Mouse (Mus musculus) neural tube, embryonic 15.5 days (tissue): ENCODE results near the gene Ptx4. TPM values are rescaled to one million over a fixed set of nuclear protein-coding genes. Genes with fewer than 3 reads are reported as not detected.

Experiments used
- ATAC-seq: fragments of 200-750 bp; cut with Nextera tagmentation; 2 replicates; pipeline ENCODE4 v1.8.0; 2017; ENCODE audit warnings: mild to moderate bottlenecking, moderate TSS enrichment, moderate library complexity; ENCODE audit not compliant: low FRiP score
- H3K27ac ChIP-seq: fragments of 300-500 bp; sonication (generic); replicated peaks from 2 replicates; pipeline ENCODE4 v1.5.1; 2015; ENCODE audit warnings: mild to moderate bottlenecking, inconsistent platforms
- H3K27me3 ChIP-seq: fragments of 300-500 bp; sonication (generic); replicated peaks from 2 replicates; pipeline ENCODE4 v1.6.1; 2015; ENCODE audit warnings: inconsistent platforms
- H3K36me3 ChIP-seq: fragments of 300-500 bp; sonication (generic); 2 replicates; pipeline ENCODE4 v1.6.1; 2015; ENCODE audit warnings: inconsistent platforms
- H3K4me1 ChIP-seq: fragments of 300-500 bp; sonication (generic); 2 replicates; pipeline ENCODE4 v1.6.1; 2015; ENCODE audit warnings: inconsistent platforms
- H3K4me2 ChIP-seq: fragments of 300-500 bp; sonication (generic); 2 replicates; pipeline ENCODE4 v1.6.1; 2015; ENCODE audit warnings: inconsistent platforms, mild to moderate bottlenecking, moderate library complexity
- H3K4me3 ChIP-seq: fragments of 300-500 bp; sonication (generic); replicated peaks from 2 replicates; pipeline ENCODE4 v1.5.1; 2015; ENCODE audit warnings: mild to moderate bottlenecking, inconsistent platforms
- H3K9ac ChIP-seq: fragments of 300-500 bp; sonication (generic); replicated peaks from 2 replicates; pipeline ENCODE4 v1.6.1; 2015; ENCODE audit warnings: mild to moderate bottlenecking, inconsistent platforms
- H3K9me3 ChIP-seq: fragments of 300-500 bp; sonication (generic); replicated peaks from 2 replicates; pipeline ENCODE4 v1.6.1; 2016; ENCODE audit warnings: inconsistent platforms
- WGBS: fragments of 180-500 bp; shearing (Covaris S2); methylation state at CpG from one replicate; pipeline ENCODE4 v1.1.7; 2015; ENCODE audit warnings: mixed read lengths; 5-methylcytosine and 5-hydroxymethylcytosine counted together
- polyA plus RNA-seq: library from polyadenylated mRNA; unstranded; fragments of >200 nt; fragmentation: Nextera tagmentation; extraction: Ambion mirVana; gene quantifications from 2 replicates; pipeline ENCODE4 v1.2.1, GENCODE M21; 2015

Gene Ptx4
- polyA plus RNA-seq, 1 experiment from 2014 or later = 0.13 TPM

- 74% methylated on average over 7 of the region's 7 CpGs for WGBS
- Histone ChIP-seq H3K36me3 (peaks cover 30% of the 10 kb centered on the region), H3K9ac (no peak overlapping the region), H3K4me3 (no peak overlapping the region), H3K27ac (no peak overlapping the region), H3K9me3 (no peaks in the 10 kb centered on the region), H3K4me2 (no peak overlapping the region), H3K4me1 (no peaks in the 10 kb centered on the region), H3K27me3 (no peaks in the 10 kb centered on the region)
- ATAC-seq = no peak
Measured at GRCm38 (mm10) chr17:25163387-25163786, 42.8 kb downstream of the Ptx4 start.

GRCm38 (mm10) chr17:25164770-25165169 lies 44.2 kb downstream of the Ptx4 start:
- 87% methylated on average over 3 of the region's 3 CpGs for WGBS
- Histone ChIP-seq H3K27ac (no peak overlapping the region), H3K4me2 (no peak overlapping the region), H3K27me3 (no peaks in the 10 kb centered on the region), H3K36me3 (peaks cover 22% of the 10 kb centered on the region), H3K9me3 (no peaks in the 10 kb centered on the region), H3K4me3 (no peak overlapping the region), H3K9ac (no peak overlapping the region), H3K4me1 (no peaks in the 10 kb centered on the region)
- no peak for ATAC-seq

- 61% methylated on average over 6 of the region's 6 CpGs for WGBS
- peaks cover 9% of the 10 kb centered on the region for H3K36me3 ChIP-seq
Measured at GRCm38 (mm10) chr17:25165970-25166671, 45.6 kb downstream of the Ptx4 start.

GRCm38 (mm10) chr17:25169706-25170105 lies 49.1 kb downstream of the Ptx4 start:
- H3K4me1 ChIP-seq = no peaks in the 10 kb centered on the region
- H3K4me2 ChIP-seq = no peak overlapping the region
- H3K4me3 ChIP-seq = no peak overlapping the region
- no peak overlapping the region for H3K27ac ChIP-seq
- WGBS = 89% methylated on average over 2 of the region's 2 CpGs
- no peak overlapping the region for H3K9ac ChIP-seq
- ATAC-seq = no peak
- H3K9me3 ChIP-seq = no peaks in the 10 kb centered on the region
- no peaks in the 10 kb centered on the region for H3K36me3 ChIP-seq
- no peaks in the 10 kb centered on the region for H3K27me3 ChIP-seq

More at GRCm38 (mm10) chr17:25165970-25166671, 45.6 kb downstream of the Ptx4 start:
- H3K4me2 ChIP-seq = no peak overlapping the region
- H3K9me3 ChIP-seq = no peaks in the 10 kb centered on the region
- H3K27me3 ChIP-seq = no peaks in the 10 kb centered on the region
- H3K27ac ChIP-seq = no peak overlapping the region
- H3K4me3 ChIP-seq = no peak overlapping the region
- no peak for ATAC-seq
- no peak overlapping the region for H3K9ac ChIP-seq
- no peaks in the 10 kb centered on the region for H3K4me1 ChIP-seq

GRCm38 (mm10) chr17:25172558-25172957 lies 52.0 kb downstream of the Ptx4 start:
- no peaks in the 10 kb centered on the region for H3K36me3 ChIP-seq
- no peaks in the 10 kb centered on the region for H3K4me1 ChIP-seq
- H3K27ac ChIP-seq = no peak overlapping the region
- no peak for ATAC-seq
- H3K27me3 ChIP-seq = no peaks in the 10 kb centered on the region
- no peak overlapping the region for H3K9ac ChIP-seq
- H3K9me3 ChIP-seq = no peaks in the 10 kb centered on the region
- H3K4me3 ChIP-seq = no peak overlapping the region
- H3K4me2 ChIP-seq = no peak overlapping the region
- 93% methylated on average over 3 of the region's 3 CpGs for WGBS

Other genes starting within 250 kb of the Ptx4 start
- 63.2 and 68.9 TPM in 2 replicates for gene Nubp2, start 234.4 kb upstream of the Ptx4 start, polyA plus RNA-seq
- 77.6 and 84.2 TPM in 2 replicates for gene Spsb3, start 234.1 kb upstream of the Ptx4 start, polyA plus RNA-seq
- gene Eme2, start 225.7 kb upstream of the Ptx4 start, polyA plus RNA-seq = 27.9 and 31.3 TPM in 2 replicates
- gene Mrps34, start 225.6 kb upstream of the Ptx4 start, polyA plus RNA-seq = 89.0 and 89.5 TPM in 2 replicates
- 92.9 and 105 TPM in 2 replicates for gene Nme3, start 224.3 kb upstream of the Ptx4 start, polyA plus RNA-seq
- 82.3 and 87.2 TPM in 2 replicates for gene Mapk8ip3, start 183.8 kb upstream of the Ptx4 start, polyA plus RNA-seq
- 81.4 and 102 TPM in 2 replicates for gene Jpt2, start 160.1 kb upstream of the Ptx4 start, polyA plus RNA-seq
- 5.3 and 5.5 TPM in 2 replicates for gene Cramp1l, start 105.0 kb upstream of the Ptx4 start, polyA plus RNA-seq
- 15.7 and 18.6 TPM in 2 replicates for gene Ift140, start 104.7 kb upstream of the Ptx4 start, polyA plus RNA-seq
- 11.4 and 13.3 TPM in 2 replicates for gene Tmem204, start 37.2 kb upstream of the Ptx4 start, polyA plus RNA-seq
- gene Telo2, start 4.8 kb upstream of the Ptx4 start, polyA plus RNA-seq = 56.5 and 57.6 TPM in 2 replicates
- gene Clcn7, start 12.6 kb downstream of the Ptx4 start, polyA plus RNA-seq = 25.1 and 28.7 TPM in 2 replicates
- gene Ccdc154, start 41.7 kb downstream of the Ptx4 start, polyA plus RNA-seq = not detected in 2 replicates
- not detected in 2 replicates for gene Gm38655, start 54.7 kb downstream of the Ptx4 start, polyA plus RNA-seq
- gene BC003965, start 63.8 kb downstream of the Ptx4 start, polyA plus RNA-seq = 31.5 and 31.7 TPM in 2 replicates
- 14.1 and 14.8 TPM in 2 replicates for gene Unkl, start 67.6 kb downstream of the Ptx4 start, polyA plus RNA-seq
- gene Gnptg, start 119.4 kb downstream of the Ptx4 start, polyA plus RNA-seq = 99.6 and 110 TPM in 2 replicates
- 57.8 and 60.2 TPM in 2 replicates for gene Tsr3, start 119.4 kb downstream of the Ptx4 start, polyA plus RNA-seq
- gene Baiap3, start 135.6 kb downstream of the Ptx4 start, polyA plus RNA-seq = 9.9 and 10.3 TPM in 2 replicates
- 400 and 434 TPM in 2 replicates for gene Ube2i, start 153.9 kb downstream of the Ptx4 start, polyA plus RNA-seq
- gene Prss34, start 177.6 kb downstream of the Ptx4 start, polyA plus RNA-seq = 0.13 and 0.14 TPM in 2 replicates
- gene Prss28, start 187.9 kb downstream of the Ptx4 start, polyA plus RNA-seq = not detected in 2 replicates
- gene Prss29, start 197.9 kb downstream of the Ptx4 start, polyA plus RNA-seq = not detected in 2 replicates
- gene Tpsab1, start 224.8 kb downstream of the Ptx4 start, polyA plus RNA-seq = 0.19 TPM in 1 of 2 replicates, not detected in the other
- 1.2 and 1.8 TPM in 2 replicates for gene Tpsb2, start 245.5 kb downstream of the Ptx4 start, polyA plus RNA-seq
- 0.34 and 0.74 TPM in 2 replicates for gene Tpsg1, start 248.5 kb downstream of the Ptx4 start, polyA plus RNA-seq